Mouse (Mus musculus) kidney, adult 2 months (tissue): ENCODE measurements at regions not wholly inside any gene's neighbourhood (a gene's known extent, or its start where the extent isn't known, plus 50 kb on each side); places are given as distances from the start of the nearest gene placed in this dataset.

ENCODE experiments used
- CTCF ChIP-seq: fragments of 200-500 bp; conservative IDR thresholded peaks from 2 replicates; pipeline ENCODE4 v1.5.1; 2011; ENCODE audit warnings: low read depth, mild to moderate bottlenecking, control low read depth, low read length, moderate library complexity, mixed read lengths; ENCODE audit not compliant: insufficient read depth, insufficient read length
- POLR2A ChIP-seq: fragments of 200-500 bp; IDR thresholded peaks from one replicate; pipeline ENCODE4 v1.6.1; 2011; ENCODE audit warnings: low read depth, low read length, control low read depth

- TF ChIP-seq CTCF (no peak), POLR2A (no peak)
Measured at GRCm38 (mm10) chr10:26164531-26164930, 65.0 kb upstream of the Samd3 start.
